Mouse (Mus musculus): ENCODE data around the gene Ttc8.

Ttc8 gene

GRCm38 (mm10) chr12:99028665-99029064 lies 108.3 kb downstream of the Ttc8 start:
- peak; percentile 45 for ATAC-seq (ENCODE audit: low TSS enrichment)

- ATAC-seq (ENCODE audit: low TSS enrichment): peak; percentile 28; the same call in 1 of the 2 replicates
Measured at GRCm38 (mm10) chr12:99030022-99030421, 109.6 kb downstream of the Ttc8 start.

Measured in frontal cortex, adult (tissue).